Mouse (Mus musculus) megakaryocyte, adult 5-6 weeks (primary cell): ENCODE results near the gene Ptges2. TPM values are rescaled to one million over a fixed set of nuclear protein-coding genes. Genes with fewer than 3 reads are reported as not detected.

Experiments
- ATAC-seq: 2 replicates; pipeline ENCODE4 v1.8.0; 2016; ENCODE audit warnings: mild to moderate bottlenecking, inconsistent platforms; ENCODE audit not compliant: poor library complexity, severe bottlenecking
- total RNA-seq, 2 experiments: library from RNA; stranded (forward) in 1 of 2; stranded (reverse) in 1 of 2; fragments of 153-499, 151-499 nt in 1 of 2; fragments of 221-1000, 200-1000 nt in 1 of 2; gene quantifications; 2 replicates each; pipeline versions ENCODE4 v1.2.3 to v1.2.4; 2015 to 2017

Ptges2 gene
- total RNA-seq, 2 experiments from 2014 or later = 6.7 to 8.8 TPM

- no peak for ATAC-seq
Measured at GRCm38 (mm10) chr2:32412742-32413531, 17.2 kb downstream of the Ptges2 start.

- ATAC-seq = no peak
Measured at GRCm38 (mm10) chr2:32413936-32414335, 18.2 kb downstream of the Ptges2 start.

GRCm38 (mm10) chr2:32415801-32416200 is 20.1 kb downstream of the Ptges2 start:
- no peak for ATAC-seq

DNA sequence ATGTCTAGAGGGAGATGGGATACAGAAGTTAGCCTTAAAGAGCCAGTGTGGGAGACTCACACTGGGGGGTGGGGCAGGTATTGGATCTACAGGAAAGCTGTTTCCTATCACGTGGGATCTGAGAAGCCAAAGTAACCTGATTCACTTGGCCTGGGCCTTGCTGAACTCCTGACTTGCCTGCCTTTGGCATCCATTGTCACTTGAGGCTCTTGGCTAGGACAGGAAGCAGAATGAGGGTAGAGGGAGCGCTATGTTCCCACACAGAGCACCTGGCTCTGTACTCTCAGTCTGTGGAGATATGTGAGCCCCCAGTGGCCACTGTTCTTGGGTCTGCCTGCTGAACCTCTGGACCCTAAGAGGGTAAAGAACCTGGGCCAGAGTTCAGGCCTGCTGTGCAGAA is 20.9 kb downstream of the Ptges2 start:
- no peak for ATAC-seq

DNA sequence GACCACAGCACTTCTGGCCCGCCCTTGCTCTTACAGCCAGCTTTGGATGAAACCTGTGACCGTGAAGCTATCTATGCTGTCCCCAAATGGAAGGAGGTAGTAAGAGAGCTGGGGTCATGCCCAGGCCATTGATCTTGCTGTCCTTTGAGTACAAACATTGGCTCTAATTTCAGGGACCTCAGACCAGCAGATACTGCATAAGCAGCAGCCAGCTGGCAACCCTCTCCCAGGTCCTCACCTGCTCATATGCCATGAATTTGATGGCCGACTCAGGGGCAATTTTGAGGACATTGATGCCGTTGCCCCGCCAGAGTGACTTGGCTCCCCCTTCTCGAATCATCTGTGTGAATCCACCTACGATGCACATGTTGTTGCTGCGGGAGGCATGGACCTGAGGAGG is 21.8 kb downstream of the Ptges2 start:
- ATAC-seq = no peak

GRCm38 (mm10) chr2:32418430-32419151 is 22.9 kb downstream of the Ptges2 start:
- ATAC-seq = no peak

GRCm38 (mm10) chr2:32419359-32419758 is 23.7 kb downstream of the Ptges2 start:
- no peak for ATAC-seq

GRCm38 (mm10) chr2:32420066-32420608 is 24.4 kb downstream of the Ptges2 start:
- no peak for ATAC-seq

DNA sequence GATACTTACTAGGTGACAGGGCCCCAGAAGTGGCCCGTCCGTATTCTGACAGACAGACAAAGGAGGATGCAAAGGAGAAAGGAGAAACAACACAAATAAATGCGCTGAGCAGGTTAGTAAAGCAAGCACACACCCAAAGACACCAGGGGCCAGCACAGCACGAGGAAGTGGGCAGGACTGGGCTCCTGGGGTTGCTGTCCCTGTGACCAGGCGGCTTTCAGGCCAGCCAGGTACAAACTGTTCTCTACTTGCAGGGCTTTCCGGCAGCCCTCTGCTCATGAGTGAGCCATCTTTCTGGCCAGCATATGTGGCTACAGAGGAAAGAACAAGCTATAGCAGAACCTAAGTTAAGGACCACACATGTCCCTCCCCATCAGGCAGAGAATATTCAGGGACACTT is 25.0 kb downstream of the Ptges2 start:
- no peak for ATAC-seq

DNA sequence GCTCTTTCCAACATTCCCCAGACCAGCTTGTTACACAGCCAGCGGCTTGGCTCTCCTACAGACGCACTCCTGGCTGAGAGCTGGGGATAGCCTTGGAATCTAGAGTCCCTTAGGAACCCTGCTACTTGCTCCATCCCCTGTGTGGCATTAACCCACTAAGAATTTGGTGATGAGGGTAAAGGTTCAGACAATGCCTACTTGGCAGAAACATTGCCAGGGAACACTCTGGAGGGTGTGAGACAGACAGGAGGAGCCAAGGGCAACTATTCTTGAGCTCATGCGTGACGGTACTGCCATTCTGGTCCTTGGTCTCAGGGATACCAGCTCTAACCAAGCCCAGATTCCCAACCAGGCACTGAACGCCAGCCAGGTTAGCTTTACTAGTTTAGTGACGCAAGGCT is 26.2 kb downstream of the Ptges2 start:
- ATAC-seq = no peak

DNA sequence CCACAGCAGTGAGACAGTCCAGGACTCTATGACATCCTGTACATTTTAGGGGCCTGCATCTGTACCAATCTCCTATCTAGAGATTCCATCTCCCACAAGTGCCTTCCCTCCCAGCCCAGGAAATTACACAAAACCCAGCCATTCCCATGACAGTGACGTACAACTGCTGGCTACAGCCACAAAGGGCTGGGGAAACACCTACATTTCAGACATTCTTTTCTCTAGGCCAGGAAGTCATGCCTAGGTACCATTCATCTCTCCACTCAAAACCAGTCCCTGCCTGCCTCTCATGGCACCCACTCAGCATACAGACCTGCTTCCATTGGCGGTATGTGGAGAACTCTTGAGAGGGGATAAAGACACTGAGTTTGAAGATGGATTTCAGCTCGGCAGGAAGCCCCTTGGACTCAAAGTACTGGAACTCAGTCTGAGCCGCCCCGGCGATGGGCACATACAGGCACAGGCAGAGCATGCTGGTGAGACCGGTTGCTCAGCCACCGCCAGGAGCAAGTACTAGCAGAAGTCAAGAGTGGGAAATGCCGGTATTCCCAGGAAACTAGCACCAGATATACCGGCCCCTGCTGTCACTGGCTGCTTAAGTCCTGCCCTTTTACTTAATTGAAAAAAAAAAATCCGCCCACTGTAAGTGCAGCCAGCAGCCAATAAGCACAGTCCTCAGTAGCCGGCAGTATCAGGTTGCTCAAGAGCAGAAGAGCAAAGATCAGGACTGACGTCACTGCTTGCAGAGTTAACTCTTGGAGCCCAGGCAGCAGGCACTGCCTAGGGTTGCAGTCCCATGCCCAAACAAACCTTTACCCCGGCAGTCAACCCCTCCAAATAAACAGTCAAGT is 28.0 kb downstream of the Ptges2 start:
- ATAC-seq = peak; percentile 85

- ATAC-seq = no peak
Measured at GRCm38 (mm10) chr2:32424796-32425195, 29.1 kb downstream of the Ptges2 start.

- ATAC-seq = no peak
Measured at GRCm38 (mm10) chr2:32425568-32425967, 29.9 kb downstream of the Ptges2 start.

GRCm38 (mm10) chr2:32426141-32426540 is 30.4 kb downstream of the Ptges2 start:
- no peak for ATAC-seq

DNA sequence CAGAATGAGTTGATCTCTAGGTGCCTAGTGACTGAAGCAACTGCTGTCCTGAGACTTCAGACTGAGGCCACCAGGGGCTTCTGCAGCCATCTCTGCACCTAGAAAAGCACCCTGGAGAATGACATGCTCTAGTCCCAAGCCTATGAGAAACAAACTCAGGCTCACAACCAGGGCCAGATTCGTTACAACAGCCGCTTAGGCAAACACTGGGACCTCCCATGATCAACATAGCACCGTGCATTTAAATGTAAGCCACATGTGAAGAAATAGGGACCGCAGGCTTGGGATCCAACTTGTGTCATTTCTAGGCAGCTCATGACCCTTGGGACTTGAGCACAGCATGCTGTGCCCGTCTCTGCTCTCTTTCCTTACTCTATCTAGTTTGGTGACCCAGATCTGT is 32.0 kb downstream of the Ptges2 start:
- no peak for ATAC-seq

GRCm38 (mm10) chr2:32428262-32428722 is 32.6 kb downstream of the Ptges2 start:
- peak; percentile 28 for ATAC-seq

DNA sequence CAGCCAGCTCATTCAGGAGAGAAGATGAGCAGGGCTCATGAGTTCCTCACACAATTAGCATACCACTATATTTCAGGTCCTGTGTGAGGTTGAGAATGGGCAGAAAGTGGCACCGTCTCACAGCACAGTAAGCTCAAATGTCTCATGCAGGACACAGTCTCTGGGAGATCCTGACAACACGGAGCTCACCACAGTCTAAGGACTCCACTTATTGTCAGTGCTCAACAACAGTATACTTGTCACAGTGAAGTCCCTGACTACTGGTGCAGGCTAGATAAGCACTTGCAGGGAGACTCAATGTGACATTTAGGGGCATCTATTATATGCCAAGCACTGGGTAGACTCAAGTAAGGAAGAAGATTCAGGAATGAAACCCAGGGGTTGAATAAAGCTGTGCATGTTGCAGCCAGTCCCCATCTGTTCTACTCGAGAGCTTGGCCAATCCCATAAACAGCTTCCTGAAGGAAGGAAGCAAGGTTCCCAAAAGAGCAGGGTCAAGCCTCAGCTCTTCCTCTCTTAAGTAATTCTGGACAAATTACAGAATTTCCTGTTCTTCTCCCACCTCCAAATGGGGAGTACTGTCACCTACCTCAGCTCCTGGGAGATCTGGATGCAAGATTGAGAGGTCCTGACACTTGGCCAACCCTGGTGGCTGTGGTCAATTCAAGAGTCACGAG is 33.7 kb downstream of the Ptges2 start:
- ATAC-seq = no peak

GRCm38 (mm10) chr2:32430701-32431676 is 35.3 kb downstream of the Ptges2 start:
- ATAC-seq = no peak

DNA sequence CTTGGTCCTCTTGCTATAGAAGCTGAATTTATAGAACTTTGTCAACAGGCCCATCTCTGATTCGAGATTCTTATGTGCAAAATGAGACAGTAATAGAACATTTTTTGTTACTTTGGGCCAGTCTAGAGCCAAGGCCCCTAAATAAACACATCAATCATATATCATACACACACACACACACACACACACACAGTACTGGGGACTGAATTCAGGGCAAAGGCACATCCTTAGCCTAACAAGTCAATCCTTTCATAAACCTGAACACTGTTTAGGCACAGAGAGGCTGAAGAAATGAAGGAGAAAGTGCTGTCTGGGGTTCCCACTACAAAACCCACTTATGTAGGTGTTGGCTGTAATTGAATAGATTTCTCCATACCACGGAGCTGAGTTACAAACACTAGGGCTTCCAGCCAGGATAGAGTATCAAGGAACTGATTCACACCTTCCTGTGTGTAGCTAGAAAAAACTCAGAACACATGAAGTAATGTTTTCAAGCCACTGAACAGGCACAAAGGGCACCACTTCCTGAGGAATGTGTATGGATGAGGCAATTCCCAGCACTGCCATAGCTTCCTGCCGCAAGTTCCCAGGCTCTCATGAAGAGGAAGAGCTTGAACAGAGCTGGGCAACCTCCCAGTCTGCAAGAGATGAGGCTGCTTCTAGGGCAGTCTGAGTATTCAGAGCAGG is 41.1 kb downstream of the Ptges2 start:
- no peak for ATAC-seq
